Mouse (Mus musculus): ENCODE measurements around the gene Kcmf1.

GRCm38 (mm10) chr6:72851633-72852032 lies 48.1 kb downstream of the Kcmf1 start:
- TF ChIP-seq CTCF (IDR thresholded peaks at IDR 0.05; ENCODE audit: low read depth, low read length) (peak; percentile 83), EP300 (IDR thresholded peaks at IDR 0.05; ENCODE audit: insufficient read depth, low read depth, low read length) (no peak), POLR2A (IDR thresholded peaks at IDR 0.05; ENCODE audit: insufficient read depth, low read length) (no peak)

Data from ES-Bruce4 (cell line).